Mouse (Mus musculus): ENCODE results near the gene Coq8b. TPM values are rescaled to one million over a fixed set of nuclear protein-coding genes. Genes with fewer than 3 reads are reported as not detected.

The Coq8b gene
- polyA plus RNA-seq, 1 experiment from 2014 or later, result 15.9 TPM

DNA sequence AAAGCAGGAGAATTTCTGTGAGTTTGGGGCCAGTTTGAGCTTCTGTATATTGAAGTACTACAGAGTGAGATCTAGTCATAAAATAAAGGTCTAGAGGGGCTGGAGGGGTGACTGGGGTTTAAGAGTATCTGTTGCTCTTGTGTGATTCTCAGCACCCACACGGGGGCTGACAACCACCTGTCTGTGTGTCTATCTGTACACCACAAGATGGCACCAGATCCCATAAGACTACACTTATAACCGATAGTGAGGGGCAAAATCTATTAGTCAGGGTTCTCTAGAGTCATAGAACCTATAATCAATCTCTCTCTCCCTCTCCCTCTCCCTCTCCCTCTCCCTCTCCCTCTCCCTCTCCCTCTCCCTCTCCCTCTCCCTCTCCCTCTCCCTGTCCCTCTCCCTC is 57.7 kb downstream of the Coq8b start:
- Histone ChIP-seq H3K36me3 (ENCODE audit: control insufficient read depth, insufficient read depth) (no peaks in the 10 kb centered on the region), H3K27ac (ENCODE audit: low read length) (no peak overlapping the region), H3K4me1 (ENCODE audit: control insufficient read depth, insufficient read depth, low read length) (peaks cover 3% of the 10 kb centered on the region; the same call in 1 of the 2 replicates), H3K4me2 (ENCODE audit: low read depth, low read length) (no peak overlapping the region), H3K9me3 (replicated peaks; ENCODE audit: control insufficient read depth, low read length) (0 out of 2 replicates have a peak, but pooled peaks cover 2% of the 10 kb centered on the region), H3K9ac (ENCODE audit: low read length) (no peak overlapping the region), H3K4me3 (ENCODE audit: low read length) (no peak overlapping the region), H3K27me3 (ENCODE audit: control insufficient read depth, insufficient read depth, low read length) (peaks cover under 1% of the 10 kb centered on the region)
- 72% methylated on average over 2 of the region's 2 CpGs for whole genome bisulfite sequencing
- no peak for ATAC-seq (replicated peaks; ENCODE audit: extremely low read depth, insufficient read depth, low FRiP score)

DNA sequence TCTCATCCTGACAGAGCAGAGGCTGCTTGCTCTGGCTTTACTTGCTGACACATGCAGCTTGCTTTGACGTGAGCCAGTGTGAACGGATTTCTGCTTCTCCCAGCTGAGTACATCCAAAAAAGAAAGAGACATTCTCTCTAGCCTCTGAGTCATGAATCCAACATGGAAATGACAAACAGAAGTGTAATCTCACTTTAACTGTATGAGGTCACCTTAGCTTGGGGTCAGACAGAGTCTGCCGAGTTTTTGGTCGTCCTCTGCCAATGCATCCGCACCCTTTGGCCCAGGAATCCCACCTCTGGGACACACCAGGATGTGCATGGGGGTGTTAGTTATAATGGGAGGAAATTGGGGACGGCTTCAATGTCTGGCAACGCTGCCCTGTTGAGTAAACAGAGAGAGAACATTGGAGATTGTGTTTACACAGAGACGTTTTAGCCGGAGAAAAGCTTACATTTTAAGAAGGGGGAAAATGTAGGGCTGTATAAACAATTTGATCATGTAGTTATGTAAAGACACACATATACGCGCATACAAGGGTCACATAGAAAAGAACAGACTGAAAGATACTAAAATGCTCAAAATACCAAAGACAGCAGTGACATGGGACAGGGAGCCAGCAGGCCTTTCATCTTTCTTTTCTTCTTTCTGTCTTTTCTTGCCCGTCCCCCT is 59.1 kb downstream of the Coq8b start:
- ATAC-seq (replicated peaks; ENCODE audit: extremely low read depth, insufficient read depth, low FRiP score), result peak; percentile 37
- 0 out of 2 replicates have a peak overlapping the region, but pooled peaks have one; percentile 13 for H3K4me2 ChIP-seq (ENCODE audit: low read depth, low read length)
- H3K9me3 ChIP-seq (replicated peaks; ENCODE audit: control insufficient read depth, low read length), result 0 out of 2 replicates have a peak, but pooled peaks cover 2% of the 10 kb centered on the region
- 35% methylated on average over 12 of the region's 12 CpGs for WGBS
- no peak overlapping the region for H3K9ac ChIP-seq (ENCODE audit: low read length)
- H3K36me3 ChIP-seq (ENCODE audit: control insufficient read depth, insufficient read depth), result no peaks in the 10 kb centered on the region
- peak overlapping the region; percentile 42 for H3K27ac ChIP-seq (ENCODE audit: low read length)
- H3K4me1 ChIP-seq (ENCODE audit: control insufficient read depth, insufficient read depth, low read length), result peaks cover 2% of the 10 kb centered on the region; the same call in 1 of the 2 replicates
- no peaks in the 10 kb centered on the region for H3K27me3 ChIP-seq (ENCODE audit: control insufficient read depth, insufficient read depth, low read length)
- no peak overlapping the region for H3K4me3 ChIP-seq (ENCODE audit: low read length)

DNA sequence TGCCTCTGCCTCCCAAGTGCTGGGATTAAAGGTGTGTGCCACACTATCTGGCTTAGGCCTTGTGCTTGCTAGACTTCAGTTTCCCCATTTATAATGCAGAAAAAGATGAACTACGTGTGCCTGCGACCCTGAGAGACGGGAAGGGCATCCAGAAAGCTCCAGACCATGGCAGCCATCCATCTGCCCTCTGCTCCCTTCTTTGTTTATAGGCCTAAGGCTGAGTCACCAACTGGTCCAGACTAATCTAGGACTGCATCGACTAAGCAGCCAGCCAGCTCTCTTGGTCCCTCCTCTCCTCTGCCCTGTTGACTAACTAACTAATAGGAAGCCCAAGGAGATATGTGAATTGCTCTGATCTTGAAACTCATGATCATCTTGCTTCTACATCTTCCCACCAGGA is 63.1 kb downstream of the Coq8b start:
- Histone ChIP-seq H3K36me3 (ENCODE audit: control insufficient read depth, insufficient read depth) (no peaks in the 10 kb centered on the region), H3K4me2 (ENCODE audit: low read depth, low read length) (no peak overlapping the region), H3K4me3 (ENCODE audit: low read length) (no peak overlapping the region), H3K27ac (ENCODE audit: low read length) (no peak overlapping the region), H3K27me3 (ENCODE audit: control insufficient read depth, insufficient read depth, low read length) (no peaks in the 10 kb centered on the region), H3K9me3 (replicated peaks; ENCODE audit: control insufficient read depth, low read length) (no peaks in the 10 kb centered on the region), H3K4me1 (ENCODE audit: control insufficient read depth, insufficient read depth, low read length) (peaks cover 2% of the 10 kb centered on the region; the same call in 1 of the 2 replicates), H3K9ac (ENCODE audit: low read length) (no peak overlapping the region)
- 64% methylated on average over 4 of the region's 4 CpGs for whole genome bisulfite sequencing
- ATAC-seq (replicated peaks; ENCODE audit: extremely low read depth, insufficient read depth, low FRiP score), result no peak

DNA sequence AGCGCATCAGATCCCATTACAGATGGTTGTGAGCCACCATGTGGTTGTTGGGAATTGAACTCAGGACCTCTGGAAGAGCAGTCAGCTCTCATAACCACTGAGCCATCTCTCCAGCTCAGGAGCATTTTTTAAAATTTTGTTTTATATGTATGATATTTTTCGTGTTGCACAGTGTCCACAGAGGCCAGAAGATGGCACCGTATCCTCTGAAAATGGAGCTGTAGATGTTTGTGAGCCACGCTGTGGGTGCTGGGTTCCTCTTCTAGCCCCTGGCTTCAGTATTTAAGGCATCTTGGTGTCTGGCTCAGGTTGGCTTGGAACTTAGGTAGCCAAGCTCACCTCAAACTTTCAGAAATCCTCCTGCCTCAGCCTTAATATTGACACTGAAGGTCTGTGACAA is 63.7 kb downstream of the Coq8b start:
- ATAC-seq (replicated peaks; ENCODE audit: extremely low read depth, insufficient read depth, low FRiP score), result no peak
- Histone ChIP-seq H3K36me3 (ENCODE audit: control insufficient read depth, insufficient read depth) (no peaks in the 10 kb centered on the region), H3K4me1 (ENCODE audit: control insufficient read depth, insufficient read depth, low read length) (peaks cover 2% of the 10 kb centered on the region; the same call in 1 of the 2 replicates), H3K27ac (ENCODE audit: low read length) (no peak overlapping the region), H3K9me3 (replicated peaks; ENCODE audit: control insufficient read depth, low read length) (no peaks in the 10 kb centered on the region), H3K27me3 (ENCODE audit: control insufficient read depth, insufficient read depth, low read length) (no peaks in the 10 kb centered on the region), H3K4me3 (ENCODE audit: low read length) (no peak overlapping the region), H3K9ac (ENCODE audit: low read length) (no peak overlapping the region), H3K4me2 (ENCODE audit: low read depth, low read length) (no peak overlapping the region)
- 86% methylated on average over 4 of the region's 4 CpGs for WGBS

DNA sequence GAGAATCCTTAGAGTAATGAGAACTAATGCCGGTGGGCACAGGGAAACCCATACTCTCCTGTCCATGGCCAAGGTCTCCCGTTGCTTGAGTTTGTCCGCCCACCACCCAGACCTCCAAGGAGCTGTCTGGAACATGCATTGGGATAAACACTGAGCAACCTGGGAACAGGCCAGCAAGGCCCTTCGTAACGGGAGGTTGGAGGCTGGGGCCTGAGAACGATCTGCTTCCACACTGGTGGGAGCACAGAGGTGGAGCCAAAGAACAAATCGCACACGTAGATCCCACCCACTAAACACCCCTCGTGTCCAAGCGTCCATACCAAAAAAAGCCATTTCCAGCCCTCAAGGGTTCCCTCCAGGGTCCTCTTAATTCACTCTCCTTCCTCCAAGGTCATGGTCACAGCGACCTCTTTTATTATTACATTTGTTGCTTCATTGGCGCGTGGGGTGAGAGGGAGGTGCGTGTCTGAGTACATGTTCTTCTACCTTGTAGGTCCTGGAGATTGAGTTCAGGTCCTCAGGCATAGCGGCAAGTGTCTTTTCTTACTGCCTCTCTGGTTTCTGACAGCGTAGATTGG is 65.3 kb downstream of the Coq8b start:
- no peaks in the 10 kb centered on the region for H3K4me1 ChIP-seq (ENCODE audit: control insufficient read depth, insufficient read depth, low read length)
- H3K4me2 ChIP-seq (ENCODE audit: low read depth, low read length), result no peak overlapping the region
- ATAC-seq (replicated peaks; ENCODE audit: extremely low read depth, insufficient read depth, low FRiP score), result no peak
- H3K36me3 ChIP-seq (ENCODE audit: control insufficient read depth, insufficient read depth), result no peaks in the 10 kb centered on the region
- no peak overlapping the region for H3K4me3 ChIP-seq (ENCODE audit: low read length)
- H3K27me3 ChIP-seq (ENCODE audit: control insufficient read depth, insufficient read depth, low read length), result no peaks in the 10 kb centered on the region
- H3K9ac ChIP-seq (ENCODE audit: low read length), result no peak overlapping the region
- H3K27ac ChIP-seq (ENCODE audit: low read length), result no peak overlapping the region
- no peaks in the 10 kb centered on the region for H3K9me3 ChIP-seq (replicated peaks; ENCODE audit: control insufficient read depth, low read length)
- WGBS, result 80% methylated on average over 16 of the region's 16 CpGs

DNA sequence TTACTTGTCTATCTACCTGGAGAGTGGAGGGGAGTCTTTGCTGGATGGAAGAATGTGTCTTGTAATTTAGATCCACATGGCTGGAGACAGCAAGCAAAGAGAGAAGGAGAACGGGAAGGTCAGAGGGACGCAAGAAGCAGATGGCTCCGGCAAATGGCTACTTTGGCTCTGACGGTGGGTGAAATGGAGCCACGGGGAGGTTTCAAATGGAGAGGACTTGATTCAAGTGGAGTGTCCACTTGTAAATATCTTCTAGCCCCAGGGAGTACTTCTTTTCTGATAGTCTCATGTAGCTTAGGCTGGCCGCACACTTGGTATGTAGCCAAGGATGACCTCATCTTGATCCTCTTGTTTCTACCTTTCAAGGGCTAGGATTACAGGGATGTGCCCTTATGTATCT is 66.0 kb downstream of the Coq8b start:
- Histone ChIP-seq H3K4me2 (ENCODE audit: low read depth, low read length) (no peak overlapping the region), H3K27ac (ENCODE audit: low read length) (no peak overlapping the region), H3K27me3 (ENCODE audit: control insufficient read depth, insufficient read depth, low read length) (no peaks in the 10 kb centered on the region; the same call in 1 of the 2 replicates), H3K36me3 (ENCODE audit: control insufficient read depth, insufficient read depth) (no peaks in the 10 kb centered on the region), H3K9ac (ENCODE audit: low read length) (no peak overlapping the region), H3K4me3 (ENCODE audit: low read length) (no peak overlapping the region), H3K4me1 (ENCODE audit: control insufficient read depth, insufficient read depth, low read length) (no peaks in the 10 kb centered on the region), H3K9me3 (replicated peaks; ENCODE audit: control insufficient read depth, low read length) (no peaks in the 10 kb centered on the region)
- WGBS, result 77% methylated on average over 6 of the region's 6 CpGs
- no peak for ATAC-seq (replicated peaks; ENCODE audit: extremely low read depth, insufficient read depth, low FRiP score)

DNA sequence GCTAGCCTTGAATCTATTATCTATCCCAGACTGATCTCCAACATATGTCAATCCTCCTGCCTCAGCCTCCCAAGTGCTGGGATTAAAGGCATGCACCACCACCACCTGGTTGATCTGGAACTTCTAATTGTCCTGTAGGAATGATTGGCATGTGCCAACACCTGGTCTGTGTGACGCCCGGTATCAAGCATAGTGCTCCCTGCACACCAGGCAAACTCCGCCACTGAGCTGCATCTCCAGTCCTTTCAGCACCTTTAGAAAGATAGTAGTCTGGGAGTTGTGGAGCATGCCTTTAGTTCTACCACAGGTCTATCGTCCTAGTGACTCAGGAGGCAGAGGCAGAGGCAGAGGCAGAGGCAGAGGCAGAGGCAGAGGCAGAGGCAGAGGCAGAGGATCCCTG is 67.5 kb downstream of the Coq8b start:
- no peak overlapping the region for H3K9ac ChIP-seq (ENCODE audit: low read length)
- H3K36me3 ChIP-seq (ENCODE audit: control insufficient read depth, insufficient read depth), result no peaks in the 10 kb centered on the region
- H3K27ac ChIP-seq (ENCODE audit: low read length), result no peak overlapping the region
- no peaks in the 10 kb centered on the region for H3K9me3 ChIP-seq (replicated peaks; ENCODE audit: control insufficient read depth, low read length)
- H3K4me3 ChIP-seq (ENCODE audit: low read length), result no peak overlapping the region
- H3K4me1 ChIP-seq (ENCODE audit: control insufficient read depth, insufficient read depth, low read length), result no peaks in the 10 kb centered on the region
- 59% methylated on average over 4 of the region's 4 CpGs for WGBS
- peaks cover 1% of the 10 kb centered on the region for H3K27me3 ChIP-seq (ENCODE audit: control insufficient read depth, insufficient read depth, low read length)
- no peak for ATAC-seq (replicated peaks; ENCODE audit: extremely low read depth, insufficient read depth, low FRiP score)
- H3K4me2 ChIP-seq (ENCODE audit: low read depth, low read length), result no peak overlapping the region

DNA sequence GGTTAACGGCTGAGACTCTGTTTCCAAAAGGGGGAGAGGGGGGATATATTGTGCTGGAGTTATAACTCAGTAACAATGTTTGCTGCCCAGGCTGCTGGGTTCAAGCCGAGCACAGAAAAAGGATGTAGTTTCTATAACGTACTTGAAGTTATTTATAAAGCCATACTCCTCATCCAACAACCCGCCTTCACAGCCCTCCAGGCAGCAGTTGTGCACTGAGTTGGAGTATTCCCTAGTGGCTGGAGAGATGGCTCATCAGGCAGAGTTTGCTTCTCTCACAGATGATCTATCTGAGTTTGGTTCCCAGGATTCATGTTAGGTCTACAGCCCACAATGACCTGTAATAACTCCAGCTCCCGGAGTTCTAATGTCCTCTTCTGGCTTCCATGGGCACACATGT is 68.0 kb downstream of the Coq8b start:
- H3K27ac ChIP-seq (ENCODE audit: low read length), result no peak overlapping the region
- no peaks in the 10 kb centered on the region for H3K36me3 ChIP-seq (ENCODE audit: control insufficient read depth, insufficient read depth)
- H3K4me3 ChIP-seq (ENCODE audit: low read length), result no peak overlapping the region
- H3K9ac ChIP-seq (ENCODE audit: low read length), result no peak overlapping the region
- WGBS, result 66% methylated on average over 5 of the region's 5 CpGs
- no peak for ATAC-seq (replicated peaks; ENCODE audit: extremely low read depth, insufficient read depth, low FRiP score)
- no peaks in the 10 kb centered on the region for H3K9me3 ChIP-seq (replicated peaks; ENCODE audit: control insufficient read depth, low read length)
- H3K27me3 ChIP-seq (ENCODE audit: control insufficient read depth, insufficient read depth, low read length), result peaks cover 4% of the 10 kb centered on the region
- no peak overlapping the region for H3K4me2 ChIP-seq (ENCODE audit: low read depth, low read length)
- H3K4me1 ChIP-seq (ENCODE audit: control insufficient read depth, insufficient read depth, low read length), result no peaks in the 10 kb centered on the region

DNA sequence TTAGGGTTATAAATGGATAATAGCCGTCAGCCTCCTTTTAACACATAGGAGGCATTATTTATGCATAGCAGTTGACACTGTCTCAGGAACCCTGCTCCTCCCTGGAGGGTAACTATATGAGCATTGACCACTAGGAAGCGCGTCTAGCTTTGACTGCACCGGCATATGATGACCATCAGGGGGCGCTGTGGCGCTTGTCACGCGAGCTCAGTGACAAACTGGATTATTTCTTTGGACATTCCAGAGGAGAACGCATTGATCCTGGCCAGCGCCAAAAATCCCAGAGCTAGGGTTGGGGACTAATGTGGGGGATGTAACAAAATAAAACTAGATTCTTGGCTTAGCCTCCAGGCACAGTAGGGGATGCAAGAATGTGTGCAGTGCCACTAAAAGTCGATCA is 69.3 kb downstream of the Coq8b start:
- Histone ChIP-seq H3K4me2 (ENCODE audit: low read depth, low read length) (no peak overlapping the region), H3K9me3 (replicated peaks; ENCODE audit: control insufficient read depth, low read length) (no peaks in the 10 kb centered on the region), H3K36me3 (ENCODE audit: control insufficient read depth, insufficient read depth) (no peaks in the 10 kb centered on the region), H3K27ac (ENCODE audit: low read length) (no peak overlapping the region), H3K9ac (ENCODE audit: low read length) (no peak overlapping the region), H3K4me1 (ENCODE audit: control insufficient read depth, insufficient read depth, low read length) (no peaks in the 10 kb centered on the region), H3K27me3 (ENCODE audit: control insufficient read depth, insufficient read depth, low read length) (peaks cover 4% of the 10 kb centered on the region), H3K4me3 (ENCODE audit: low read length) (no peak overlapping the region)
- ATAC-seq (replicated peaks; ENCODE audit: extremely low read depth, insufficient read depth, low FRiP score), result no peak
- 8% methylated on average over 11 of the region's 11 CpGs for WGBS

Data from heart, embryonic 16.5 days (tissue).